Mouse (Mus musculus) testis, adult 2 months (tissue): Measurements from ENCODE around the gene Shprh. TPM values are rescaled to one million over a fixed set of nuclear protein-coding genes. Genes with fewer than 3 reads are reported as not detected.
"Not testable (repeated sequence)": the region's sequence is repeated elsewhere in the genome, so short reads cannot be mapped to it uniquely, and the experiment has no call there.

Source experiments
- H3K27ac ChIP-seq: fragments of 200-500 bp; 2 replicates; pipeline ENCODE4 v1.5.1; 2012; ENCODE audit warnings: low read depth, low read length; ENCODE audit not compliant: control insufficient read depth, insufficient read depth
- H3K27me3 ChIP-seq: fragments of 200-500 bp; 2 replicates; pipeline ENCODE4 v1.6.1; 2012; ENCODE audit warnings: mild to moderate bottlenecking, low read length, moderate library complexity; ENCODE audit not compliant: control insufficient read depth, insufficient read depth
- H3K36me3 ChIP-seq: fragments of 200-500 bp; 2 replicates; pipeline ENCODE4 v1.6.1; 2012; ENCODE audit warnings: mild to moderate bottlenecking, low read length; ENCODE audit not compliant: control insufficient read depth, insufficient read depth
- H3K4me1 ChIP-seq: fragments of 200-500 bp; 2 replicates; pipeline ENCODE4 v1.6.1; 2012; ENCODE audit warnings: low read length; ENCODE audit not compliant: control insufficient read depth, insufficient read depth
- H3K4me3 ChIP-seq: fragments of 200-500 bp; 2 replicates; pipeline ENCODE4 v1.5.1; 2012; ENCODE audit warnings: low read depth, mild to moderate bottlenecking, low read length, moderate library complexity, mixed read lengths; ENCODE audit not compliant: control insufficient read depth
- CTCF ChIP-seq: fragments of 200-500 bp; IDR thresholded peaks from 2 replicates; pipeline ENCODE4 v1.5.1; 2012; ENCODE audit warnings: low read depth, mild to moderate bottlenecking, inconsistent platforms, low read length, moderate library complexity; ENCODE audit not compliant: control insufficient read depth, insufficient read depth, insufficient replicate concordance
- POLR2A ChIP-seq: fragments of 200-500 bp; IDR thresholded peaks from 2 replicates; pipeline ENCODE4 v1.6.1; 2012; ENCODE audit warnings: low read depth, mild to moderate bottlenecking, inconsistent platforms, low read length, moderate library complexity; ENCODE audit not compliant: control insufficient read depth
- polyA plus RNA-seq: library from polyadenylated mRNA; depleted of rRNA; stranded (reverse); fragments of >200 nt; gene quantifications from 2 replicates; pipeline ENCODE4 v1.2.3, GENCODE M21; 2012

Shprh gene
- polyA plus RNA-seq, 1 experiment, result 2.1 TPM

GRCm38 (mm10) chr10:11199980-11200379, 50.8 kb downstream of the Shprh start:
- no peak for TF ChIP-seq CTCF
- TF ChIP-seq POLR2A, result no peak
- H3K27me3 ChIP-seq, result no peaks in the 10 kb centered on the region
- no peaks in the 10 kb centered on the region for H3K36me3 ChIP-seq

GRCm38 (mm10) chr10:11205883-11206282, 56.7 kb downstream of the Shprh start:
- H3K27me3 ChIP-seq, H3K27ac ChIP-seq, H3K4me3 ChIP-seq, H3K4me1 ChIP-seq, H3K36me3 ChIP-seq: not testable (repeated sequence)

More at GRCm38 (mm10) chr10:11199980-11200379, 50.8 kb downstream of the Shprh start:
- H3K27ac ChIP-seq, result no peak overlapping the region
- H3K4me3 ChIP-seq, result no peak overlapping the region
- H3K4me1 ChIP-seq, result no peaks in the 10 kb centered on the region

- TF ChIP-seq POLR2A (no peak), CTCF (no peak)
- Histone ChIP-seq H3K27me3 (no peaks in the 10 kb centered on the region), H3K27ac (no peak overlapping the region), H3K4me1 (no peaks in the 10 kb centered on the region), H3K4me3 (no peak overlapping the region), H3K36me3 (peaks cover 3% of the 10 kb centered on the region; the same call in 1 of the 2 replicates)
These were observed 59.4 kb downstream of the Shprh start for GRCm38 (mm10) chr10:11208670-11209069.

- TF ChIP-seq CTCF (no peak), POLR2A (no peak)
- H3K27ac ChIP-seq, result no peak overlapping the region
- H3K4me1 ChIP-seq, result no peaks in the 10 kb centered on the region
- no peak overlapping the region for H3K4me3 ChIP-seq
- peaks cover 2% of the 10 kb centered on the region; the same call in 1 of the 2 replicates for H3K36me3 ChIP-seq
- H3K27me3 ChIP-seq, result no peaks in the 10 kb centered on the region
These were observed 62.8 kb downstream of the Shprh start for GRCm38 (mm10) chr10:11212003-11212402.

GRCm38 (mm10) chr10:11226442-11226841, 77.2 kb downstream of the Shprh start:
- TF ChIP-seq POLR2A (no peak), CTCF (no peak)

GRCm38 (mm10) chr10:11229545-11230178, 80.4 kb downstream of the Shprh start:
- H3K36me3 ChIP-seq, result no peaks in the 10 kb centered on the region
- no peak overlapping the region for H3K4me3 ChIP-seq
- no peaks in the 10 kb centered on the region for H3K4me1 ChIP-seq
- TF ChIP-seq CTCF, result no peak
- no peak for TF ChIP-seq POLR2A
- no peaks in the 10 kb centered on the region for H3K27me3 ChIP-seq
- H3K27ac ChIP-seq, result no peak overlapping the region

More at GRCm38 (mm10) chr10:11226442-11226841, 77.2 kb downstream of the Shprh start:
- Histone ChIP-seq H3K27me3 (no peaks in the 10 kb centered on the region), H3K27ac (no peak overlapping the region), H3K36me3 (no peaks in the 10 kb centered on the region), H3K4me1 (no peaks in the 10 kb centered on the region), H3K4me3 (no peak overlapping the region)

- no peak overlapping the region for H3K4me3 ChIP-seq
- no peaks in the 10 kb centered on the region for H3K36me3 ChIP-seq
- H3K27ac ChIP-seq, result no peak overlapping the region
- no peaks in the 10 kb centered on the region for H3K4me1 ChIP-seq
- H3K27me3 ChIP-seq, result no peaks in the 10 kb centered on the region
- TF ChIP-seq POLR2A, result no peak
These were observed 84.0 kb downstream of the Shprh start for GRCm38 (mm10) chr10:11233208-11233607.

GRCm38 (mm10) chr10:11242988-11243387, 93.8 kb downstream of the Shprh start:
- H3K27me3 ChIP-seq, H3K36me3 ChIP-seq, H3K4me1 ChIP-seq, H3K27ac ChIP-seq, H3K4me3 ChIP-seq: not testable (repeated sequence)
